In the genomic region with DNA sequence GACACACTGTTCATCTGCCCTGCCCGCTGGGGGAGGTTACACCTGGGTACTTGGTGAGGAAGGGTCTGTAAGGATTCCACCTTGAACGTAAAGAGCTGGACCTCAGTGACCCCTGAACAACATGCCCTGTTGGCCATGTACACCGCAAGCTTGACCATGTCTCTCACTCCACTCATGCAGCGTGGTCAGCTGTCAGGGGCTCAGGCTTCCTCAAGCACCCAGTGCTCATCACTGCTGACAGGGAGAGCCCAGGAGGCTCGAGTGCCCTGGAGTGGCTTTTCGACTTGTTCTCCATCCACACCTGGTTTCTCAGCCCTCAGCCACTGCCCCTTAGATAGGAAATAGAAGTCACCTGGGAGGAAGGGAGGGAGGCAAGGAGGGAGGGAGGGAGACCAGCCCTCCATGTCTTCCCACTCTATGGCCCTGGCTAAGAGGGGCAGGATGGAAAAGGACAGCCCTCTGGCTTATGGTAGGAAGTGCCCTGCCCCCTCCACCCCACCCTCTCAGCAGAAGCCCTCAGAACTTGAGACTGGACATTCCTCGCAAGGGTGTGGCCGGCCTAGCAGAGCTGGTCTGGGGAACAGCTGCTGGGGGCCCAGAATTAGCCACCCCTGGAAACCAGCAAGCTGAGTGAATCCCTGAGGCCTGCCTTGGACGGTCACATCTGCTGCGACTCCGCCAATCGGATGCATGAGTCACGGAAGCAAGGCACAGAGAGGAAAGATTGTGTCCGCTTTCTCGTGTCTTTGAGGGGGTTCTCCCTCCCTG, we compare ENCODE assay signal across 13 mouse cellular contexts. TPM values are rescaled to one million over a fixed set of nuclear protein-coding genes. Genes with fewer than 3 reads are reported as not detected.
A peak's percentile ranks its signal among the peaks of the same experiment; 100 is the strongest.
DNase-seq lines count a peak whose midpoint lies in the region; ATAC-seq lines count a peak whose summit lies in the region.
"Had no signal": no experiment of that assay in that cellular context is flagged by ENCODE, and none has a peak within 500 bp of the region (broad histone marks: within the 10 kb centered on the region; RNA-seq: fewer than 3 reads in every experiment).

No protein-coding gene starts in this region.

- no peak overlapping the region for H3K4me3 ChIP-seq in forebrain, embryonic 14.5 days (ENCODE audit: low read depth, low read length)
- H3K4me3 ChIP-seq: forebrain, embryonic 13.5 days; neural tube, embryonic 13.5 days had no signal

- no peaks in the 10 kb centered on the region for H3K36me3 ChIP-seq in forebrain, embryonic 14.5 days (ENCODE audit: control insufficient read depth, insufficient read depth, low read length)
- H3K36me3 ChIP-seq: neural tube, embryonic 13.5 days had no signal

- DNase-seq in adrenal gland, postnatal 14 days: peak; percentile 17
- DNase-seq in adrenal gland, postnatal 36 days: no peak
- DNase-seq in 3134 (ENCODE audit: extremely low read depth, insufficient read length, low spot score): peak; percentile 68
- peak; percentile 56 to 75 for DNase-seq in gastrocnemius, adult 8-10 months (ENCODE audit: low spot score in 2 of 2)
- DNase-seq in heart, postnatal 4 days: peak; percentile 60
- no peak for DNase-seq in spleen, postnatal 36 days (ENCODE audit: low spot score in 2 of 2)
- no peak for DNase-seq in forebrain, embryonic 14.5 days (ENCODE audit: low spot score)
- DNase-seq in urinary bladder, adult 2 months (ENCODE audit: low spot score): no peak
- DNase-seq: cerebellum, postnatal 25 days had no signal

- no peak overlapping the region for H3K4me2 ChIP-seq in forebrain, embryonic 14.5 days (ENCODE audit: low read length)
- H3K4me2 ChIP-seq: forebrain, embryonic 13.5 days; hindbrain, embryonic 14.5 days; neural tube, embryonic 13.5 days had no signal

- H3K9me3 ChIP-seq in forebrain, embryonic 14.5 days (replicated peaks; ENCODE audit: control insufficient read depth, low read length): no peaks in the 10 kb centered on the region
- H3K9me3 ChIP-seq: forebrain, embryonic 13.5 days; neural tube, embryonic 13.5 days had no signal

- no peak for ATAC-seq in forebrain, embryonic 14.5 days
- ATAC-seq: forebrain, embryonic 13.5 days had no signal

- H3K9ac ChIP-seq in forebrain, embryonic 14.5 days (ENCODE audit: low read length): no peak overlapping the region
- H3K9ac ChIP-seq: forebrain, embryonic 13.5 days; hindbrain, embryonic 14.5 days; neural tube, embryonic 13.5 days had no signal

- H3K4me1 ChIP-seq in forebrain, embryonic 14.5 days (ENCODE audit: control insufficient read depth, insufficient read depth, low read length): no peaks in the 10 kb centered on the region
- H3K4me1 ChIP-seq: forebrain, embryonic 13.5 days; neural tube, embryonic 13.5 days had no signal

- H3K27ac ChIP-seq in forebrain, embryonic 14.5 days (ENCODE audit: low read depth, low read length): no peak overlapping the region
- H3K27ac ChIP-seq: forebrain, embryonic 13.5 days; hindbrain, embryonic 14.5 days; neural tube, embryonic 13.5 days had no signal

- 83% methylated on average over 15 of the region's 15 CpGs for WGBS in forebrain, embryonic 14.5 days

- no peaks in the 10 kb centered on the region for H3K27me3 ChIP-seq in forebrain, embryonic 14.5 days (replicated peaks; ENCODE audit: control insufficient read depth, insufficient read depth, low read length)
- H3K27me3 ChIP-seq: forebrain, embryonic 13.5 days; neural tube, embryonic 13.5 days had no signal

RNA-seq across cellular contexts. Expression of gene Jph2, which starts 11.2 kb away (rescaled TPM):
- 4.3 and 4.5 TPM in 2 replicates for total RNA-seq in adrenal gland, postnatal 14 days (2021)
- total RNA-seq in adrenal gland, postnatal 36 days (2021): 1 to 10 TPM; 3.4 to 5.3 TPM
- total RNA-seq in gastrocnemius, adult 8-10 months (2022): 100 to 1,000 TPM; 459 to 572 (median 513) TPM
- 100 to 1,000 TPM; 366 to 416 TPM for total RNA-seq in heart, postnatal 4 days (2021)
- polyA plus RNA-seq in forebrain, embryonic 14.5 days (2014; fragmentation: Nextera tagmentation; extraction: Ambion mirVana): 0.08 and 0.15 TPM in 2 replicates
- polyA plus RNA-seq in urinary bladder, adult 2 months (2012; rRNA removed): 113 and 164 TPM in 2 replicates
- total RNA-seq: megakaryocyte progenitor cell, adult 5-6 weeks had no signal

RNA-seq across cellular contexts. Expression of gene Oser1, which starts 37.9 kb away (rescaled TPM):
- 34.8 and 37.3 TPM in 2 replicates for total RNA-seq in adrenal gland, postnatal 14 days (2021)
- total RNA-seq in adrenal gland, postnatal 36 days (2021): 10 to 100 TPM; 37.2 to 43.4 TPM
- total RNA-seq in gastrocnemius, adult 8-10 months (2022): 10 to 100 TPM; 30.7 to 34.5 (median 32.9) TPM
- 10 to 100 TPM; 21.6 to 24.2 TPM for total RNA-seq in heart, postnatal 4 days (2021)
- 83.6 and 90.3 TPM in 2 replicates for polyA plus RNA-seq in forebrain, embryonic 14.5 days (2014; fragmentation: Nextera tagmentation; extraction: Ambion mirVana)
- 34.7 and 36.7 TPM in 2 replicates for polyA plus RNA-seq in urinary bladder, adult 2 months (2012; rRNA removed)

RNA-seq across cellular contexts. Expression of gene Gdap1l1, which starts 51.7 kb away (rescaled TPM):
- 5.4 TPM in 2 replicates for total RNA-seq in adrenal gland, postnatal 14 days (2021)
- total RNA-seq in adrenal gland, postnatal 36 days (2021): 1 to 10 TPM; 2.8 to 3.1 TPM
- under 1 TPM in 1 of 4 experiments, not detected in 3; 0.13 TPM for total RNA-seq in gastrocnemius, adult 8-10 months (2022)
- total RNA-seq in heart, postnatal 4 days (2021): not detected
- polyA plus RNA-seq in forebrain, embryonic 14.5 days (2014; fragmentation: Nextera tagmentation; extraction: Ambion mirVana): 107 and 113 TPM in 2 replicates
- polyA plus RNA-seq in urinary bladder, adult 2 months (2012; rRNA removed): 0.30 and 0.44 TPM in 2 replicates
- total RNA-seq: megakaryocyte progenitor cell, adult 5-6 weeks had no signal

Comparison
In these comparisons a context has a peak if more than half of its experiments do, and no peak if none do; other contexts are left out.
1. DNase-seq: peak in adrenal gland, postnatal 14 days (single experiment), 3134 (single experiment), gastrocnemius, adult 8-10 months (2 of 2) and heart, postnatal 4 days (single experiment); none in adrenal gland, postnatal 36 days (0 of 2), spleen, postnatal 36 days (0 of 2), forebrain, embryonic 14.5 days (single experiment) and urinary bladder, adult 2 months (single experiment).
2. RNA of gene Jph2, which starts 11.2 kb away (total RNA-seq): 459 to 572 TPM in gastrocnemius, adult 8-10 months and 366 to 416 TPM in heart, postnatal 4 days; 3.4 to 5.3 TPM in adrenal gland, postnatal 36 days and 4.3 to 4.5 TPM in adrenal gland, postnatal 14 days; every median in the first group is over 10 times any median in the second.